Mouse (Mus musculus) heart, embryonic 11.5 days (tissue): ENCODE data around the gene Eif5a2. TPM values are rescaled to one million over a fixed set of nuclear protein-coding genes. Genes with fewer than 3 reads are reported as not detected.
A peak's percentile ranks its signal among the peaks of the same experiment; 100 is the strongest.

Experiments used
- ATAC-seq: fragments of 200-750 bp; cut with Nextera tagmentation; replicated peaks from 2 replicates; pipeline ENCODE4 v1.8.0; 2017; ENCODE audit warnings: moderate library complexity; ENCODE audit not compliant: insufficient number of reproducible peaks, low FRiP score, low TSS enrichment
- H3K27ac ChIP-seq: fragments of 300-500 bp; sonication (generic); 2 replicates; pipeline ENCODE4 v1.5.1; 2014; ENCODE audit warnings: mild to moderate bottlenecking, low read depth, low read length
- H3K27me3 ChIP-seq: fragments of 300-500 bp; sonication (generic); 2 replicates; pipeline ENCODE4 v1.6.1; 2014; ENCODE audit warnings: mild to moderate bottlenecking, low read length, mixed read lengths; ENCODE audit not compliant: control insufficient read depth, insufficient read depth
- H3K36me3 ChIP-seq: fragments of 300-500 bp; sonication (generic); 2 replicates; pipeline ENCODE4 v1.6.1; 2014; ENCODE audit warnings: mild to moderate bottlenecking, low read length, moderate library complexity, mixed read lengths; ENCODE audit not compliant: control insufficient read depth, insufficient read depth
- H3K4me1 ChIP-seq: fragments of 300-500 bp; sonication (generic); 2 replicates; pipeline ENCODE4 v1.6.1; 2014; ENCODE audit warnings: low read length; ENCODE audit not compliant: control insufficient read depth, insufficient read depth
- H3K4me2 ChIP-seq: fragments of 300-500 bp; sonication (generic); 2 replicates; pipeline ENCODE4 v1.6.1; 2014; ENCODE audit warnings: mild to moderate bottlenecking, moderate library complexity
- H3K4me3 ChIP-seq: fragments of 300-500 bp; sonication (generic); 2 replicates; pipeline ENCODE4 v1.5.1; 2014; ENCODE audit warnings: low read depth, low read length
- H3K9ac ChIP-seq: fragments of 300-500 bp; sonication (generic); 2 replicates; pipeline ENCODE4 v1.6.1; 2014; ENCODE audit warnings: mild to moderate bottlenecking, low read depth, low read length, moderate library complexity
- H3K9me3 ChIP-seq: fragments of 300-500 bp; sonication (generic); replicated peaks from 2 replicates; pipeline ENCODE4 v1.6.1; 2016; ENCODE audit warnings: low read length; ENCODE audit not compliant: control insufficient read depth
- WGBS: fragments of 180-500 bp; shearing (Covaris S2); extraction: QIAGEN DNeasy Blood & Tissue Kit; methylation state at CpG from one replicate; pipeline ENCODE4 v1.1.7; 2014; ENCODE audit not compliant: insufficient replicate concordance; 5-methylcytosine and 5-hydroxymethylcytosine counted together
- polyA plus RNA-seq: library from polyadenylated mRNA; unstranded; fragments of >200 nt; fragmentation: Nextera tagmentation; extraction: Ambion mirVana; gene quantifications from 2 replicates; pipeline ENCODE4 v1.2.1, GENCODE M21; 2014

Gene Eif5a2
- polyA plus RNA-seq, result 14.1 and 19.3 TPM in 2 replicates

DNA sequence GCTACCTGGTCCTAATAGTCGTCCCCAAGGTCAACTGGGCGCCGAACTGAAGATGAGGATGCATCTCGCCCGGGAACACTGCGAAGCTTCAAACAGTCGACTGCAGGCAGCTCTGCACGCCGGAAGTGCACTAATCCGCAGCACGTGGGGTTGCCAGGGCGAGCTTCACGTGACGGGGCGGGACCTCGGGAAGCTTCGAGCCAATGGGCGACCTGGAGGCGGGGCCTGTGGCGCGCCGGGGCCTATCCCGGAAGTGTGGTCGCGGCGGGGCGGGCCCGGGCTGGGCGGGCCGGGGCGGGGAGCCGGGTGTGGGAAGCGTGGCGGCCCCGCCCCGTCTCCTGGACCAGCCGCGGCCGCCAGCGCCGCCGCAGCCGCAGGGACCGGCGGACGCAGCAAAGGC is at the start of gene Eif5a2:
Gene Eif5a2 (plus strand): TSS at position 283 of the 400 bp plus-strand sequence.
- H3K36me3 ChIP-seq, result no peaks in the 10 kb centered on the region
- H3K9me3 ChIP-seq, result no peaks in the 10 kb centered on the region
- ATAC-seq, result peak; percentile 98
- WGBS, result 2% methylated on average over 36 of the region's 46 CpGs
- no peak within 1 kb of the TSS for H3K27ac ChIP-seq
- peak within 1 kb of the TSS; percentile 74 for H3K9ac ChIP-seq
- H3K4me1 ChIP-seq, result no peaks in the 10 kb centered on the region
- H3K27me3 ChIP-seq, result no peaks in the 10 kb centered on the region
- H3K4me3 ChIP-seq, result peak within 1 kb of the TSS; percentile 59
- peak within 1 kb of the TSS; percentile 79 for H3K4me2 ChIP-seq

DNA sequence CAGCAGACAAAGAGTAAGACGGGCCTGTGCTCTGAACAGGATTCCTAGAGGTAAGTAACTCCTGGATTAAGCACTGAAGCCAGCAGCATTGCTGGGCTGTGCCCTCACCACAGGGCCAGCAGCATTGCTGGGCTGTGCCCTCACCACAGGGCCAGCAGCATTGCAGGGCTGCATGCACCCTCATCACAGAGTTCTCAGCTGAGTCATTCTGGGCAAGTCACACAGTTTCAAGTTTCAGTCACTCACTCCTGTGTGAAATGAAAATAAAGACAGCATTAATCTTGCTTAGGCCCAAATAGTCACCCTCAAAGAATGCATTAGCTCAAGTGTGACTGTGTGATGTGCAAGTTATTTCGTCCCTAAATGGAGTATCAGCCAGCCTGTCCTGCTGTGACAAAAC is 46.4 kb upstream of the Eif5a2 start:
- no peak overlapping the region for H3K27ac ChIP-seq
- no peaks in the 10 kb centered on the region for H3K36me3 ChIP-seq
- no peaks in the 10 kb centered on the region for H3K27me3 ChIP-seq
- H3K4me1 ChIP-seq, result no peaks in the 10 kb centered on the region
- WGBS, result 64% methylated on average over 2 of the region's 2 CpGs
- H3K9me3 ChIP-seq, result no peaks in the 10 kb centered on the region
- ATAC-seq, result no peak
- H3K4me3 ChIP-seq, result no peak overlapping the region
- H3K9ac ChIP-seq, result no peak overlapping the region
- no peak overlapping the region for H3K4me2 ChIP-seq

DNA sequence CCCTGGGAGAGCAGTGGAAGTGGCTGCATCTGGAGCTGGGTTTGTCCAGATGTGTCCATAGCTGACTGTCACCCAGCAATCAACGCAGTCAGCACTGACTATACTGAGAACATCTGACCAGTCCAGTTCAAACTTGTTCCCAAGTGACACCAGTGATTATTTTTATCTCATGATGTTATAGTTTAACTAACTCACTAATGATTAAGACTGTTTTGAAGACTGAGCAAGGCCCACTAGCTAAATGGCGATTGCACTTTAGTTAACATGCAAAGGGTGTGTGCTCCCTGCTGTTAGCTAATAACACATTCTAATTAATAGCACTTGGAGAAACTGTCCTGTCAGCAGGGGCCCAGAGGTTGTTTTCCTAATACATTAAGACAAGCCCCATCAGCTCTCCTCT is 44.1 kb upstream of the Eif5a2 start:
- Histone ChIP-seq H3K9ac (no peak overlapping the region), H3K4me1 (no peaks in the 10 kb centered on the region), H3K9me3 (no peaks in the 10 kb centered on the region), H3K36me3 (no peaks in the 10 kb centered on the region), H3K4me2 (no peak overlapping the region), H3K27me3 (no peaks in the 10 kb centered on the region), H3K27ac (no peak overlapping the region), H3K4me3 (no peak overlapping the region)
- ATAC-seq, result no peak
- 52% methylated on average over 2 of the region's 2 CpGs for WGBS

DNA sequence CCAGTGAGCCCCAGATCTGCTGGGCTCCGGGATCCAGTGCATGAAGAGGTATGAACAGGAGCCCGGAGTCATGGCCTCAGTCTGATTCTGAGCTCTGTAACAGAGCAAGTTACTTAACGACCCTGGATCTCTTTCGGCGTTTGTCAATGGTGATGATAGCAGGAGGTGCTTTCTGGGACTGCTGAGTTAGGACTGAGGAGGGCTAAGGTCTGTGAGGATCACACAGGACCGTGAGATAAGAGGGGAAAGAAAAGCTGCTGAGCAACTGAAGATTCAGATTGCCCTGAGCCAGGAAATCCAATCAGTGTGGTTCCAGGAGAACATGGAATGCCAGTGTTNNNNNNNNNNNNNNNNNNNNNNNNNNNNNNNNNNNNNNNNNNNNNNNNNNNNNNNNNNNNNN is 40.7 kb upstream of the Eif5a2 start:
- Histone ChIP-seq H3K4me2 (no peak overlapping the region), H3K27ac (no peak overlapping the region), H3K4me1 (no peaks in the 10 kb centered on the region), H3K27me3 (no peaks in the 10 kb centered on the region; the same call in 1 of the 2 replicates), H3K9me3 (no peaks in the 10 kb centered on the region), H3K4me3 (no peak overlapping the region), H3K36me3 (no peaks in the 10 kb centered on the region), H3K9ac (no peak overlapping the region)
- 13% methylated on average over 6 of the region's 6 CpGs for WGBS
- ATAC-seq, result no peak

DNA sequence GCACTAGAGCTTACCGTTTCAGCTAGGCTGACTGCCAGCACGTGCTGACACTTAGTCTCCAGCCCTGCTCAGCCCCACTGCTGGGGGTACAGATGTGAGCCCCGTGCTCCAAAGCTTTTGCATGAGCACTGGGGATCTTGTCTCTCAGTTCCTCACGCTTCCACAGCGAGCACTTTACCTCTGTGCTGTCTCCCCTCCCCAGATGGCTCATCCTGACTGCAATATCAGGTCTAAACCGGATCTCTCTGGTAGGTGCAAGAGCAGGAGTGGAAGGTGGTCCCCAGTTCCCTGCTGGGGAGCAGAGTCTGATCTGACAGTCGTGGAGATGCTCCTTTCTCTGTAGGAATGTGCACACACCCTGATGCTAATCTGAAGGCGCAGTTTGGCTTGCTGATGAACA is 37.8 kb upstream of the Eif5a2 start:
- H3K27ac ChIP-seq, result no peak overlapping the region
- no peak overlapping the region for H3K4me2 ChIP-seq
- no peaks in the 10 kb centered on the region for H3K36me3 ChIP-seq
- H3K9me3 ChIP-seq, result no peaks in the 10 kb centered on the region
- ATAC-seq, result no peak
- no peak overlapping the region for H3K4me3 ChIP-seq
- 30% methylated on average over 8 of the region's 8 CpGs for WGBS
- no peaks in the 10 kb centered on the region for H3K4me1 ChIP-seq
- H3K27me3 ChIP-seq, result no peaks in the 10 kb centered on the region; the same call in 1 of the 2 replicates
- no peak overlapping the region for H3K9ac ChIP-seq

DNA sequence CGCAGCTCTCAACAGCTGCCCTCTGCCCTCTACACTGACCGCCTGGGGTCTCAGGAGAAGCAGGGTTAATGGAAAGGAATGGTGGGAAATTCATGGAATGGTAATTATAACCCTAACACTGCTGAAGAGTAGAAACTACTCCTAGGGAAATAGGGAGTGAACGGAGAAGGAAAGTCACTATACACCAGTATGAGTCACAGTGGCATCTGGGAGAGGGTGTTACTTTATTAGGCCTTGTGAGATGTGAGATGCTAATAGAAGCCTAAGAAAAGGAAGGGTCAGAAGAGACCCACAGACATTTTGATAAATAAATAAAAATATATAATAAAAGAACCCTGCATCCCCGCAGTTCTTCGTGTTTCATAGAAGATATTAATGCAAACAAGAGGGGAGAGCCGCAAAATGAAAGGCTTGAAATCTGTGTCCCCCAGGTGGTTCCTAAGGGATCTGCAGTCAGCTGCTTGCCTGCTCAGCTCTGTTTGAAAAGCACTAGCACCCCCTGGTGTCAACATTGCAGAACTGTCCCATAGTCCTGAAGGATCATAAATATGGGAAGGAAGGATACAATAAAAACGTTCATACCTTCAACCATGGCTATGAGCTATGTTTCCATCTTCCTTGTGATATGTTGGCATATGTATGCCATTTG is 35.1 kb upstream of the Eif5a2 start:
- Histone ChIP-seq H3K4me1 (no peaks in the 10 kb centered on the region), H3K27me3 (no peaks in the 10 kb centered on the region; the same call in 1 of the 2 replicates), H3K36me3 (no peaks in the 10 kb centered on the region), H3K27ac (no peak overlapping the region), H3K4me2 (no peak overlapping the region), H3K9me3 (no peaks in the 10 kb centered on the region), H3K4me3 (no peak overlapping the region), H3K9ac (no peak overlapping the region)
- no peak for ATAC-seq
- WGBS, result 34% methylated on average over 7 of the region's 7 CpGs

DNA sequence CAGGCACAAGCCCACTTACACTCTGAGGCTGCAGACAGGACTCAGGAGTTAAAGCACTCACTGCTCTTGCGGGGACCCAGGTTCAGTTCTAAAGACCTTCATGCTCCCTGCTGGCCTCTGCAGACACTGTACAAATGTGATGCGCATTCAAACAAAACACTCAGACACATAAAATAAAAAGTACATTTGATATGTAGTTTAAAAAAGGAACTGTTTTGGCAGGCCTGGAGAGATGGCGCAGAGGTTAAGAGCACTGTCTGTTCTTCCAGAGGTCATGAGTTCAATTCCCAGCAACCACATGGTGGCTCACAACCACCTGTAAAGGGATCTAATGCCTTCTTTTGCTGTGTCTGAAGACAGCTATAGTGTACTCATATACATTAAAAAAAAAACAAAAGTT is 32.9 kb upstream of the Eif5a2 start:
- no peak overlapping the region for H3K4me2 ChIP-seq
- no peaks in the 10 kb centered on the region for H3K9me3 ChIP-seq
- 90% methylated on average over 3 of the region's 3 CpGs for WGBS
- H3K27me3 ChIP-seq, result no peaks in the 10 kb centered on the region; the same call in 1 of the 2 replicates
- ATAC-seq, result no peak
- H3K4me1 ChIP-seq, result no peaks in the 10 kb centered on the region
- no peaks in the 10 kb centered on the region for H3K36me3 ChIP-seq
- H3K4me3 ChIP-seq, result no peak overlapping the region
- H3K27ac ChIP-seq, result no peak overlapping the region
- H3K9ac ChIP-seq, result no peak overlapping the region

DNA sequence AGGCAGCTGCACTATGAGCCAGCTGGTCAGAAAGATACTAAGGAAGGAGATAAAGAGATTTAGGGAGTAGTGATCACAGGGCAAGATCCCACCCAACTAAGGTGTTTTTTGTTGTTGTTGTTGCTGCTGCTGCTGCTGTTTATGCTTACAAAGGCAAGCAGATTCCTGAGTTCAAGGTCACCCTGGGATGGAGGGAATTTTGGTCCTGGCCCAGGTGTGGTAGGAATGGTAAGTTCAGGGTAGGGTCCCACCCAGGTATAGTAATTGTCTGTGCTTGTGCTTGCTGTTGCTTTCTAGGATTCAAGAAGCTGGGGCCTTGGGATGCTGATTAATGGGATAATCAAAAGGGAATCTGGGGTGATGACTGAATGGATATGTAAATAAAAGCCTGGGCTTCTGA is 32.1 kb upstream of the Eif5a2 start:
- H3K27me3 ChIP-seq, result no peaks in the 10 kb centered on the region
- H3K9me3 ChIP-seq, result no peaks in the 10 kb centered on the region
- H3K9ac ChIP-seq, result no peak overlapping the region
- H3K4me2 ChIP-seq, result no peak overlapping the region
- H3K4me3 ChIP-seq, result no peak overlapping the region
- no peak overlapping the region for H3K27ac ChIP-seq
- no peaks in the 10 kb centered on the region for H3K4me1 ChIP-seq
- ATAC-seq, result no peak
- no peaks in the 10 kb centered on the region for H3K36me3 ChIP-seq

DNA sequence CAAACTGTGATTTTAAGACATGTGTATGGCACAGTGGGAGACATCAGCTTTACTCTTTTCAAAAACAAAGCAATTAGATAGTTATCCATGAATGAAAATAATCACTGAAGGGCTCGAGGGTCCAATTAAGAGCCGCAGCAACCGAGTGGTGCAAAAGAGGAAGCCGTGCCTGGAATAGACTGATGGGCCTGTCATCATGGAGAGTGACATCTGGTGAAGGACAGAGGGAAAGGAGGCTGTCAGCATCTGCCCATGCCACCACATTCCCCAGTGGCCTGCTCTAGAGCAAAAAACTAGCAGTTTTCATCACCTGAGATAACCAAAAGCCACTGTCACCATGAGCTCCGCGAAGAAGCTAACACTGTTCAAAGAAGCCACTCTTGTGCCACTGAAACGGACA is 25.6 kb upstream of the Eif5a2 start:
- Histone ChIP-seq H3K36me3 (no peaks in the 10 kb centered on the region), H3K4me1 (no peaks in the 10 kb centered on the region), H3K4me3 (no peak overlapping the region), H3K4me2 (no peak overlapping the region), H3K9ac (no peak overlapping the region), H3K27ac (no peak overlapping the region), H3K27me3 (0 out of 2 replicates have a peak, but pooled peaks cover 2% of the 10 kb centered on the region), H3K9me3 (no peaks in the 10 kb centered on the region)
- no peak for ATAC-seq
- 46% methylated on average over 7 of the region's 7 CpGs for WGBS
